Mouse (Mus musculus) ES-E14 (cell line): Measurements from ENCODE around the gene Echdc2.
"Not testable (repeated sequence)": the region's sequence is repeated elsewhere in the genome, so short reads cannot be mapped to it uniquely, and the experiment has no call there.

Source experiments
- CHD2 ChIP-seq: IDR thresholded peaks from 2 replicates; pipeline ENCODE4 v1.6.1; 2014; ENCODE audit warnings: mild to moderate bottlenecking, low read depth, low read length, inconsistent platforms
- HCFC1 ChIP-seq: IDR thresholded peaks from 2 replicates; pipeline ENCODE4 v1.6.1; 2012; ENCODE audit warnings: low read length, inconsistent platforms, borderline replicate concordance; ENCODE audit not compliant: insufficient read depth
- MAFK ChIP-seq: IDR thresholded peaks from 2 replicates; pipeline ENCODE4 v1.6.1; 2014; ENCODE audit warnings: mild to moderate bottlenecking, low read depth, low read length, inconsistent platforms; ENCODE audit not compliant: insufficient read depth
- ZC3H11A ChIP-seq: IDR thresholded peaks from 2 replicates; pipeline ENCODE4 v1.6.1; 2012; ENCODE audit warnings: low read depth, mild to moderate bottlenecking, inconsistent platforms, low read length, borderline replicate concordance

DNA sequence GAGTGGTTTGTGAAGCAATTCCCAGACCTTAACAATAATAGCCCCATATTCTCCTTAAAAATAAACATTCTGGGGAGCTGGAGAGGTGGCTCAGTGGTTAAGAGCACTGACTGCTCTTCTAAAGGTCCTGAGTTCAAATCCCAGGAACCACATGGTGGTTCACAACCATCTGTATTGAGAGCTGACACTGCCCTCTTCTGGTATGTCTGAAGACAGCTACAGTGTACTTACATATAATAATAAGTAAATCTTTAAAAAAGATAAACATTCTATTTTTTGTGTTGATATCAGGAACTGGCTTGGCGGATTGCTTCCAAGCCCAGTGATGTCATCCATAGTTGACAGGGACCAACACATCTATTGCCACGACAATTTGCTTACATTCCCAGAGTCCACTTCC, 22.1 kb upstream of the Echdc2 start:
- TF ChIP-seq CHD2, HCFC1, MAFK, ZC3H11A: not testable (repeated sequence)
